Mouse (Mus musculus) cerebellum, postnatal 10 days (tissue): ENCODE results near the gene Ier3.

ENCODE experiments used
- DNase-seq, 2 experiments: peaks; one replicate each; pipeline ENCODE4 v3.0.0; 2021; ENCODE audit warnings: mixed read lengths in 2 of 2

Ier3 gene

GRCm38 (mm10) chr17:35812307-35812706 lies 9.2 kb upstream of the Ier3 start:
- DNase-seq, result no peak

GRCm38 (mm10) chr17:35812736-35813135 lies 8.7 kb upstream of the Ier3 start:
- DNase-seq, result no peak

GRCm38 (mm10) chr17:35813245-35813647 lies 8.2 kb upstream of the Ier3 start:
- DNase-seq, result peak; percentile 75 to 79

- DNase-seq, result no peak
Observed at GRCm38 (mm10) chr17:35813653-35814052, 7.8 kb upstream of the Ier3 start.

- DNase-seq, result no peak
Observed at GRCm38 (mm10) chr17:35814678-35815077, 6.8 kb upstream of the Ier3 start.

- DNase-seq, result no peak
Observed at GRCm38 (mm10) chr17:35815836-35816235, 5.6 kb upstream of the Ier3 start.

- no peak for DNase-seq
Observed at GRCm38 (mm10) chr17:35816686-35817085, 4.8 kb upstream of the Ier3 start.

- no peak for DNase-seq
Observed at GRCm38 (mm10) chr17:35817226-35817625, 4.3 kb upstream of the Ier3 start.

- DNase-seq, result no peak
Observed at GRCm38 (mm10) chr17:35820111-35820510, 1.4 kb upstream of the Ier3 start.

GRCm38 (mm10) chr17:35822564-35822963 lies 1.1 kb downstream of the Ier3 start:
- no peak for DNase-seq

- DNase-seq, result peak; percentile 88 to 92
Observed at GRCm38 (mm10) chr17:35822964-35823937, 1.8 kb downstream of the Ier3 start, which contains the start of gene Flot1. Gene Flot1 (plus strand): TSS chr17:35823230.

GRCm38 (mm10) chr17:35824402-35824801 lies 2.9 kb downstream of the Ier3 start:
- DNase-seq, result peak in 1 of 2 experiments; percentile 38

- no peak for DNase-seq
Observed at GRCm38 (mm10) chr17:35825109-35825850, 3.8 kb downstream of the Ier3 start.

GRCm38 (mm10) chr17:35829737-35830136 lies 8.3 kb downstream of the Ier3 start:
- peak; percentile 87 to 88 for DNase-seq

GRCm38 (mm10) chr17:35832400-35833238 lies 11.1 kb downstream of the Ier3 start:
- DNase-seq, result peak in 1 of 2 experiments; percentile 12

- peak; percentile 49 to 53 for DNase-seq
Observed at GRCm38 (mm10) chr17:35833239-35833751, 11.8 kb downstream of the Ier3 start.

- no peak for DNase-seq
Observed at GRCm38 (mm10) chr17:35833894-35834293, 12.4 kb downstream of the Ier3 start.

- DNase-seq, result peak; percentile 68 to 69
Observed at GRCm38 (mm10) chr17:35834696-35835422, 13.4 kb downstream of the Ier3 start.

GRCm38 (mm10) chr17:35835424-35836140 lies 14.1 kb downstream of the Ier3 start:
- peak; percentile 47 to 54 for DNase-seq

GRCm38 (mm10) chr17:35836178-35836965 lies 14.9 kb downstream of the Ier3 start:
- DNase-seq, result peak; percentile 93 to 96
